Mouse (Mus musculus) Patski (cell line): Measurements from ENCODE around the gene Morc4. TPM values are rescaled to one million over a fixed set of nuclear protein-coding genes. Genes with fewer than 3 reads are reported as not detected.

Experiments used
- ATAC-seq: fragments of 100-300 bp; one replicate; pipeline ENCODE4 v1.8.0; 2021
- CTCF ChIA-PET: fragments of 350-600 bp; sonication (Branson Sonifier 250); formaldehyde crosslinking; loops from one replicate; lab custom pipeline; 2022; ENCODE audit warnings: inconsistent platforms; lab: Charles Lee
- POLR2A ChIA-PET: fragments of 350-600 bp; sonication (Branson Sonifier 250); formaldehyde crosslinking; loops from one replicate; lab custom pipeline; 2022; ENCODE audit warnings: antibody characterized with exemption, inconsistent platforms; lab: Charles Lee
- DNase-seq: peaks from one replicate; pipeline ENCODE4 v3.0.0-alpha.2; 2011; ENCODE audit warnings: low read depth, low spot score
- H3K27me3 ChIP-seq: fragments of 371-371 bp; one replicate; pipeline ENCODE4 v1.5.1; 2021
- CTCF ChIP-seq: fragments of 100-300 bp; IDR thresholded peaks from one replicate; pipeline ENCODE4 v1.5.1; 2021
- in situ Hi-C: fragments of 300-500 bp; cut with MboI; formaldehyde crosslinking; loops from 3 replicates; pipeline ENCODE4 v1.11.1; 2018; ENCODE audit warnings: low pct_unique_long_range_greater_than_20kb, mixed read lengths
- polyA plus RNA-seq: library from polyadenylated mRNA; unstranded; gene quantifications from one replicate; pipeline ENCODE4 v1.2.3, GENCODE M21; 2021

The Morc4 gene
- polyA plus RNA-seq, 1 experiment from 2014 or later, result 18.6 TPM

DNA sequence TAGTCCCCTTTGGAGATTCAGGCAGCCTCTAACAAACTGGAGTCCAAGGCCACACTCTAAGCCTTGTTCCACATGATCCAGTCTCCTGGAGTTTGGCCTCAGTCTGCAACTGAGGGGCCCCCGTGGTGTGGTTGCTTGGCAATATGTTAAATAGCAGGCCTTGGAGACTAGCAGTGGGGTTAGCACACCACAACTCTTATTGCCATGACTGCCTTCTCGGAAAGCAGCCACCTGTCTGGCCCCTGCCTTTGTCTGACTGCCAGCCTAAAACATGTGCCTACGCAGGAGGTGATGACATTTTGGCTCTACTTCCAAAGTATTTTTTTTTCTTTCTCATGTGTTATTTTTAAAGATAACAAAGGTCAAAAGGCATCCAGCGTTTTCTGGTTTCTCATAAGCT lies 63.4 kb downstream of the Morc4 start:
- ChIA-PET POLR2A (interaction anchor here (0.6 to 4.3 kb wide), 2 partner anchors 22 to 32 kb away, joined by 3 to 26 read pairs; no protein-coding TSS in a partner anchor), CTCF (interaction anchor here (1.4 kb wide), 1 partner anchor 29 kb away, joined by 3 read pairs; no protein-coding TSS in a partner anchor)
- DNase-seq, result no peak
- peak; percentile 89 for ATAC-seq
- in situ Hi-C loops, result no loop called here
- peaks cover 3% of the 10 kb centered on the region for H3K27me3 ChIP-seq
- no peak for TF ChIP-seq CTCF

DNA sequence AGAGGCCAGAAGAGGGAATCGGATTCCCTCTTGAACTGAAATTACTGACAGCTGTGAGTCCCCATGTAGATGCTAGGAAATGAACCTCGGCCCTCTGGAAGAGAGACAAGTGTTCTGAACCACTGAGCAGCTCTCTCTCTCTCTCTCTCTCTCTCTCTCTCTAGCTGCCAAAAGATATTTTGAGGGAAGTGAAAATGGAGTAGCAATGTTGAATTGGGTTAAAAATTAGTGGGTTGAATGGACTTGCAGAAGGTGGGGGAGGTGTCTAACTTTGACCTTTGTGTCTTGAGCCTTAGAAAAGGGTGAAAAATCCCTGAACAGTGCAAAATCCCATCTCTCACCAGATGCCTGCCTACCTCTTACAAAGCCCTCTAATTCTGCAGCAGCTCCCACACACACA lies 64.1 kb downstream of the Morc4 start:
- CTCF ChIA-PET, result no interaction called here
- POLR2A ChIA-PET, result interaction anchor here (0.6 to 4.3 kb wide), 2 partner anchors 21 to 31 kb away, joined by 3 to 26 read pairs; no protein-coding TSS in a partner anchor
- DNase-seq (no peak), ATAC-seq (no peak)
- TF ChIP-seq CTCF, result no peak
- in situ Hi-C loops, result no loop called here
- peaks cover 3% of the 10 kb centered on the region for H3K27me3 ChIP-seq

DNA sequence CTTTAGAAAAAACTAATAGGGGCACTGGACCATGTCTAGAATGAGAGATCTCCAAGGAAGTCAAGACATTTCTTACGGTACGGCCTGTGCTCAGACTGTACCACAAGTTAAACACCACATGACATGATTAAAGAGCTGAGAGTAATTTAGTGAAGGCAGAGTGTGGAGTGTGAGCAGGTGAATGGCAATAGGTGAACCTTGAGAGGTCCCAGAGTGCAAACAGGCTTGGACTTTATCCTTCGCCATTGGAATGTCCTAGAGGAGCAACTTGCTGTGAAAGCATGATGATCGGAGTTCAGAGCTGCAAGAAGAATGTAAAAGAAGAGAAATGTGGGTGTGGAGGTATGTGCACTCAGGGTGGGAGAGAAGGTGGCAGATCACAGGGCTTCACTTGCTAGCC lies 65.6 kb downstream of the Morc4 start:
- peaks cover 3% of the 10 kb centered on the region for H3K27me3 ChIP-seq
- ChIA-PET POLR2A (no interaction called here), CTCF (no interaction called here)
- in situ Hi-C loops, result no loop called here
- DNase-seq (no peak), ATAC-seq (no peak)
- no peak for TF ChIP-seq CTCF

DNA sequence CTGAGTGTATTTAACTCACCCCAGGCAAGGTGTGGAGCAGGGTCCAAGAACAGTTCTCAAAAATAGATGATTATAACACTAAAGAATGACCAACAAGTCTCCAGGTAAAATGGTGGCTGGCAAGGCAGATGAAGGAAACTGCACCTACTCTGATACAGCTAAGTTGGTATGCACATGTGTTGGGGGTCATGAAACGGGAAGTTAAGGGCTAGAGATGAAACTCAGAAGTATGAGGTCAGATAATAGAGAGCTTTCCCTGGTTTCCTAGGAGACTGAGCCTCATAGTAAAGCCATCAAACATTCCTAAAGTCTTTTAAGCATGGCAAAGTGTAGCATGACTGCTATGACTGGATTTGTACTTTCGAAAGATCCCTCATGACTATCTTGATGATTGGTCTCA lies 68.4 kb downstream of the Morc4 start:
- no peak for DNase-seq
- in situ Hi-C loops, result no loop called here
- ChIA-PET CTCF (interaction anchor here (1.7 to 2.5 kb wide), 3 partner anchors 11 to 29 kb away, joined by 7 to 10 read pairs (median 9); partner anchors contain the start of gene Ripply1), POLR2A (no interaction called here)
- TF ChIP-seq CTCF, result no peak
- ATAC-seq, result peak; percentile 53
- H3K27me3 ChIP-seq, result no peaks in the 10 kb centered on the region

DNA sequence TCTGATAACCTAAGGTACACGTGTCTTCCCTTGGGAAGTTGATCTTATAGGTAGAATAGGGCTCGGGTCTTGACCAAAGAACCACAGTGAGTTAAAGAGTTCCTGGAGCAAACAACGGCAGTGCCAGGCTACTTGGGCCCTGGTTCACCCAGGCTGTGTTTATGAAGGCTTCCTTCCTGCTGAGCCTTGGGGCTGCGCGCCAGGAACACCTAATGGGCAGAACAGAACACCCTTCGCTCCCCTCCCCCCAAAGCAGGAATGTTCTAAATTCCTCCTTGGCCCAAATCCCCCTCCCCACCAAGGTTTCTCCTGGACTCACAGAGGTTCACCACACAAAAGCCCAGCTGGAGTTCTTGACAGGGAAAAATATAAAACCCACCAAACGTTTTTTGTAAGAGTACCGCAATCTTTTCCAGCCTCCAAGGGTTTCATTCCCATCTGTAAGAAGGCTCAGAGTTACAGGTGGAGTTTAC lies 71.0 kb downstream of the Morc4 start, which contains the start of gene Cldn2:
TSS of gene Cldn2 (plus strand) at position 423 of the 473 bp plus-strand sequence.
- no peak for DNase-seq
- ChIA-PET CTCF (interaction anchor here (0.6 to 1.8 kb wide), 5 partner anchors 10 to 26 kb away, joined by 3 to 5 read pairs (median 3); partner anchors contain the start of gene Ripply1), POLR2A (interaction anchor here (1.0 to 2.2 kb wide), 4 partner anchors 9 to 20 kb away, joined by 3 to 7 read pairs (median 3); partner anchors contain the start of gene Ripply1)
- H3K27me3 ChIP-seq, result no peaks in the 10 kb centered on the region
- no peak for ATAC-seq
- no peak for TF ChIP-seq CTCF
- in situ Hi-C loops, result no loop called here

DNA sequence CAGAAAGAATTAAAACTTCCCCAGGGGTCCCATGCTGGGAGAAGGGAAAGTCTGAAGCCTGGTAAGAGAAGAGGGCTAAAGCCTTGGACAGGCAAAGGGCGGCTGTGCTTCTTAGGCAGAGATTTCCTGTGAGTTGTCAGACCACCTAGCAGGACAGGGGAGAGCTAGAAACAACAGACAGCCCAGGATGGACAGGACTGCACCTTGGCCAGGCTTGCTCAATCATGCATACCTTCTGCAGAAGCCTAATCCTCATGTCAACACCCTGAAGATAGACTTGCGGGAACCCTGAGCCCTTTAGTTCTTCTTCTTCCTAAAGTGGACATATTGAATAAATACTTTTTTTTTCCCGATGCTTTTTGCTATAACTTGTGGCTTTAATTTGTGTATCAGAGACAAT lies 71.5 kb downstream of the Morc4 start:
- in situ Hi-C loops, result no loop called here
- ChIA-PET POLR2A (interaction anchor here (1.0 to 2.2 kb wide), 2 partner anchors 17 to 18 kb away, joined by 3 to 7 read pairs; partner anchors contain the start of gene Ripply1), CTCF (interaction anchor here (0.6 to 1.8 kb wide), 4 partner anchors 18 to 26 kb away, joined by 3 to 5 read pairs (median 4); partner anchors contain the start of gene Ripply1)
- ATAC-seq (no peak), DNase-seq (no peak)
- TF ChIP-seq CTCF, result no peak
- H3K27me3 ChIP-seq, result no peaks in the 10 kb centered on the region

DNA sequence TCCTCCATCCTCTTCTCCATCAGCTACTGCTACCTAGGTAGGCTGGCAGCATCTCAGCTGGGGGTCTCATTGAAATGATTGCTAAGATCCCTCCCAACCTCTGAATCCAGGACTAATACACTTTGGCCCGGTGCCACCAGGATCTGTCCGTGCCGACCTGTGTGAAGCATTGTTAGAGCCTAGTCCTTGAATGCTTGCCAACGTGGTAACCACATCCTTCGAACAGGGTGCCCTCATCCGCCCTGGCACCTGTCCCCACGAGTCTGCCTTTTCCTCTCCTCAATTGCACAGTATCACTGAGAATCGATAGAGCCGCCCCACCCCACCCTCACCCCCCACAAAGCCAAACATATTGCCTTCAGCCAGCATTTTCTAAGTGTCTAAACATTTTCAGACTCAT lies 73.6 kb downstream of the Morc4 start:
- CTCF ChIA-PET, result no interaction called here
- DNase-seq (no peak), ATAC-seq (peak; percentile 23)
- no peaks in the 10 kb centered on the region for H3K27me3 ChIP-seq
- in situ Hi-C loops, result no loop called here
- POLR2A ChIA-PET, result interaction anchor here (0.5 kb wide), 1 partner anchor 131 kb away, joined by 3 read pairs; no protein-coding TSS in a partner anchor
- no peak for TF ChIP-seq CTCF

DNA sequence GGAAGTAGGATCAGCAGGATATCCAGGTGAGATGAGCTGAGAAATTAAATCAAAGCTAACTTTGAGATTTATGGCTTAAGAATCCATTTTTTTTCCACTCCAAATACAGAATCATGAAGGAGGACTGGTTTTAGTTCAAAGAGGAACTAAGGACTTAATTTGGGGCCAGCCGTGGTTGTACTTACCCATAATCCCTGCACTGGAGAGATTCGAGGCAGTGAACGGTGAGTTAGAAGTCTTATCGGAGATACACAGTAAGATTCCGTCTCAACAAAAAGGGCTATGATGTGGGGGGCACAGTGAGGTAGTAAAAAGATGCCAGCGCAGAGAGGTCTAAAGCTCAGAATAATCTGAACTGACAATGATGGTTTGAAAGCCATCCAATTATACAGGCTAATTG lies 75.4 kb downstream of the Morc4 start:
- ATAC-seq (no peak), DNase-seq (no peak)
- ChIA-PET CTCF (no interaction called here), POLR2A (no interaction called here)
- H3K27me3 ChIP-seq, result peaks cover 3% of the 10 kb centered on the region
- in situ Hi-C loops, result no loop called here
- no peak for TF ChIP-seq CTCF

DNA sequence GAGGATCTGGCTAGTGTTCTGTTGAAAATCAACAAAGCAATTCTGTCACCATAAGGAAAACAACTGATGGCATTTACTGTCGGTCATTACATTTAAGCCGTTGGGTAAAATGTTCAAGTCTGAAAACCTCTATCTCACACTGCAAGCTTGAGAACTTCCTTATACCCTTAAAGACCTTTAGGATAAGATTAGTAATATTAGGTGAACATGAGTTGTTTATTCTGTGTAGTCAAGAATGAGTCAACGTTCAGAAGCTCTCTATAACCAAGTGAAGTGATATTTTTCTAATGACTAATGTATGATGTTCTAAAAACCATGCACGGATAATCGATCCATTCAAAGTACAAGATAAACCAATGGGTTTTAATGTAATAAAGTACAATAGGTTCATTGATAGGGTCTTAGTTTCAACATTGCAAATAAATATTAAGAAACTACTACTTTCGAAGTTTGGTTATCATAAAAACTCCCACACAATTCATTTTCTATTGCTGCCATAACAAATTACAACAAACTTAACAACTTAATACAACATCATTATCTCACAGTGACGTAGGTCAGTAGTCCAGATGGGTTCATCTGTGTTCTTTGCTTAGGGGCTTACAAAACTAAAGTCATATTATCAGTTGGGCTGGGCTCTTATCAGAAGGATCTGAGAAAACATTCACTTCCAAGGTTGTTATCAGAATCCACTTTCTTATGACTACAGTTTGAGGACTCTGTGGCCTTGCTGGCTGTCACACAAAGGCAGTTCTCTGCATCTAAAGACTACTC lies 77.2 kb downstream of the Morc4 start:
- in situ Hi-C loops, result no loop called here
- peaks cover 8% of the 10 kb centered on the region for H3K27me3 ChIP-seq
- TF ChIP-seq CTCF, result no peak
- ChIA-PET POLR2A (no interaction called here), CTCF (no interaction called here)
- ATAC-seq (no peak), DNase-seq (no peak)

DNA sequence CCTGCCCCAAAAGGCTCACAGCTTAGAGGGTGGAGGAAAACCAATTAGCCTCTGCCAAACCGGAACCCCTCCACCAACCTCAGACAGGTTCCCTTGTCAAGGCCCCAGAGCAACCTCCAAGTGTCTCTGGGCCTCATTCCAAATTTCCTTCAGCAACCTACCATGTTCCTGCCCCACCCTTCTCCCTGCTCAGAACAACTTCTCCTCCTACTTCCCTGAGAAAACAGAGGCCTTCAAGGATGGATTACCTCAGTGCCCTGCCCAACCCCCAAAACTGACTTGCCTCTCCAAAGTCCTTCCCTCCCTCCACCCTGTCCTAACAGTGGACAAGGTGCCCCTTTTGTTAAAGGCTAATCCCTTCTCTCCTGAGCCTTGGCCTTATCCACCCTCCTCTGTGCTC lies 85.7 kb downstream of the Morc4 start:
- no peak for DNase-seq
- ChIA-PET POLR2A (interaction anchor here (0.6 kb wide), 1 partner anchor 22 kb away, joined by 3 read pairs; no protein-coding TSS in a partner anchor), CTCF (no interaction called here)
- in situ Hi-C loops, result no loop called here
- TF ChIP-seq CTCF, result no peak
- H3K27me3 ChIP-seq, result peaks cover 22% of the 10 kb centered on the region
- no peak for ATAC-seq
